In genomic region chr5:118380422-118381293, GRCm38 (mm10) we compare ENCODE assay signal across 7 mouse cellular contexts.
DNase-seq lines count a peak whose midpoint lies in the region; ATAC-seq lines count a peak whose summit lies in the region.

No protein-coding gene starts in this region.

- peak; percentile 29 for ATAC-seq in inflammation-experienced regulatory T-cells, adult 6 months
- peak; percentile 72 for ATAC-seq in limb, embryonic 13.5 days (ENCODE audit: low FRiP score, low read depth)
- ATAC-seq in midbrain, embryonic 13.5 days: peak; percentile 62

- peak overlapping the region; percentile 51 for H3K4me3 ChIP-seq in limb, embryonic 13.5 days
- peak overlapping the region; percentile 39 for H3K4me3 ChIP-seq in midbrain, embryonic 13.5 days (replicated peaks)

- peaks cover 6% of the 10 kb centered on the region for H3K27me3 ChIP-seq in limb, embryonic 13.5 days
- H3K27me3 ChIP-seq in midbrain, embryonic 13.5 days: peaks cover 50% of the 10 kb centered on the region

- peaks cover 19% of the 10 kb centered on the region for H3K4me1 ChIP-seq in limb, embryonic 13.5 days
- H3K4me1 ChIP-seq in midbrain, embryonic 13.5 days (replicated peaks): peaks cover 31% of the 10 kb centered on the region

- H3K27ac ChIP-seq in limb, embryonic 13.5 days: peak overlapping the region; percentile 55; the same call in 1 of the 2 replicates
- H3K27ac ChIP-seq in midbrain, embryonic 13.5 days: peak overlapping the region; percentile 68

- peak overlapping the region; percentile 86 for H3K4me2 ChIP-seq in limb, embryonic 13.5 days (replicated peaks)
- H3K4me2 ChIP-seq in midbrain, embryonic 13.5 days (replicated peaks): peak overlapping the region; percentile 63

- H3K9ac ChIP-seq in limb, embryonic 13.5 days: peak overlapping the region; percentile 67
- peak overlapping the region; percentile 59 for H3K9ac ChIP-seq in midbrain, embryonic 13.5 days (replicated peaks)

- peak; percentile 91 for DNase-seq in ZHBTc4 (ENCODE audit: low read depth, low spot score)
- peak; percentile 62 for DNase-seq in embryo, embryonic 11.5 days (ENCODE audit: low read depth, low spot score)
- DNase-seq in gastrocnemius, postnatal 25 days: peak; percentile 67
- DNase-seq in skeletal muscle tissue, adult 2 months (ENCODE audit: low read depth, low spot score): peak; percentile 49

- no peaks in the 10 kb centered on the region; the same call in 1 of the 2 replicates for H3K9me3 ChIP-seq in limb, embryonic 13.5 days
- no peaks in the 10 kb centered on the region for H3K9me3 ChIP-seq in midbrain, embryonic 13.5 days

- no peaks in the 10 kb centered on the region for H3K36me3 ChIP-seq in limb, embryonic 13.5 days
- no peaks in the 10 kb centered on the region for H3K36me3 ChIP-seq in midbrain, embryonic 13.5 days

- under 1% methylated on average over 37 of the region's 45 CpGs for WGBS in limb, embryonic 13.5 days
- 1% methylated on average over 41 of the region's 45 CpGs for WGBS in midbrain, embryonic 13.5 days

Comparison
In these comparisons a context has a peak if more than half of its experiments do, and no peak if none do; other contexts are left out.
1. Peak in every context shown above with its lines: DNase-seq, ATAC-seq, H3K4me3 ChIP-seq and H3K27ac ChIP-seq.